Mouse (Mus musculus) hindbrain, embryonic 14.5 days (tissue): ENCODE measurements around the gene Gm13276. TPM values are rescaled to one million over a fixed set of nuclear protein-coding genes. Genes with fewer than 3 reads are reported as not detected.
"Not testable (repeated sequence)": the region's sequence is repeated elsewhere in the genome, so short reads cannot be mapped to it uniquely, and the experiment has no call there.

Experiments
- ATAC-seq: fragments of 200-750 bp; cut with Nextera tagmentation; 2 replicates; pipeline ENCODE4 v1.8.0; 2017; ENCODE audit warnings: moderate number of reproducible peaks, mild to moderate bottlenecking, moderate TSS enrichment, moderate library complexity; ENCODE audit not compliant: low FRiP score
- DNase-seq: peaks from one replicate; pipeline ENCODE4 v3.0.0-alpha.2; 2015; ENCODE audit warnings: low spot score
- H3K27ac ChIP-seq: fragments of 300-500 bp; sonication (generic); 2 replicates; pipeline ENCODE4 v1.5.1; 2014; ENCODE audit warnings: mild to moderate bottlenecking, moderate library complexity
- H3K27me3 ChIP-seq: fragments of 300-500 bp; sonication (generic); 2 replicates; pipeline ENCODE4 v1.6.1; 2014; ENCODE audit warnings: mild to moderate bottlenecking, low read length, mixed read lengths; ENCODE audit not compliant: control insufficient read depth, insufficient read depth
- H3K36me3 ChIP-seq: fragments of 300-500 bp; sonication (generic); replicated peaks from 2 replicates; pipeline ENCODE4 v1.6.1; 2014; ENCODE audit not compliant: control insufficient read depth, insufficient read depth
- H3K4me1 ChIP-seq: fragments of 300-500 bp; sonication (generic); replicated peaks from 2 replicates; pipeline ENCODE4 v1.6.1; 2014; ENCODE audit warnings: antibody characterized with exemption, low read length, mixed read lengths; ENCODE audit not compliant: control insufficient read depth, insufficient read depth
- H3K4me2 ChIP-seq: fragments of 300-500 bp; sonication (generic); replicated peaks from 2 replicates; pipeline ENCODE4 v1.6.1; 2014; ENCODE audit warnings: mild to moderate bottlenecking, moderate library complexity
- H3K4me3 ChIP-seq: fragments of 300-500 bp; sonication (generic); replicated peaks from 2 replicates; pipeline ENCODE4 v1.5.1; 2014; ENCODE audit warnings: mild to moderate bottlenecking, low read length
- H3K9ac ChIP-seq: fragments of 300-500 bp; sonication (generic); 2 replicates; pipeline ENCODE4 v1.6.1; 2014
- H3K9me3 ChIP-seq: fragments of 300-500 bp; sonication (generic); 2 replicates; pipeline ENCODE4 v1.6.1; 2016; ENCODE audit warnings: low read length; ENCODE audit not compliant: control insufficient read depth
- WGBS: fragments of 180-500 bp; shearing (Covaris S2); extraction: QIAGEN DNeasy Blood & Tissue Kit; methylation state at CpG from one replicate; pipeline ENCODE4 v1.1.7; 2014; 5-methylcytosine and 5-hydroxymethylcytosine counted together
- polyA plus RNA-seq: library from polyadenylated mRNA; unstranded; fragments of >200 nt; fragmentation: Nextera tagmentation; extraction: Ambion mirVana; gene quantifications from 2 replicates; pipeline ENCODE4 v1.2.1, GENCODE M21; 2014

The Gm13276 gene
- polyA plus RNA-seq, 1 experiment from 2014 or later = not detected

DNA sequence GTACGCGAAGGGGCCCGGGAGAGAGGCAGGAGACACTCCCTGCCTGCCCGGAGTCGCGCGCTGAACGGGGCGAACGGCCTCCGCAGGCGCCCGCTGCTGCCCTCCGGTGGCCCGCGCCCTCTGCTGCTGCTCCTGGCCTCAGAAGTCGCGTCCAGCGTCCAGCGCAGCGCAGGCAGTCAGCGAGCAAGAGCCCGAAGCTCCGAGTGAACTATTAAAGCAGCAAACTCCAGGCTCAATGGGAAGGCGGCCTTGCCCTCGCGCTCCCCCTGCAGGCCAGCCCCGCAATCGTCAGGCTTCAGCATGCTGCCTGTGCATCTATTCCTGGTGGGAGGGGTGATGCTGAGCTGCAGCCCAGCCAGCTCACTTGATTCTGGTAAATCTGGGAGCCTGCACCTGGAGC, 6.0 kb upstream of the Gm13276 start, which contains the start of gene Gm13272:
Gene Gm13272, plus strand, starts transcription at position 301 of the 400 bp plus-strand sequence.
- H3K4me1 ChIP-seq = not testable (repeated sequence)

DNA sequence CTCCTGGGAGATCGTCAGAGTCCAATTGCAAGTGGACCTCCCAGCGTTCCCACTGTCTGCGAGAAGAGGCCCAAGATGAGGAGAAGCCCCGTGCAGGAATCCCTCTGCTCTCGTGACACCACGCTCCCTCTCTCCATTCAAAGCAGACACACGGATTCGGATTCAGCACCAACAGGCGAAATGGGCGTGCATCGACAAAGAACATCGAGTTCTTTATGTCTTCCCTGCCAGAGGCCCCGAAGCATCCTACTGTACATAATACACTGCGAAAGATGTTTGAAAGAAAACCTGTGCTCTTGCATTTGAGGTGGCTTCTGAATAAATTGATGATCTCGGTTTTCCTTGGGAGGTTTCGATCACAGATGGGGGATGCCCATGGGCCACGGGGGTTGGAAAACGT, 5.2 kb upstream of the Gm13276 start:
- not testable (repeated sequence) for DNase-seq, H3K9me3 ChIP-seq, H3K27me3 ChIP-seq, H3K4me2 ChIP-seq, H3K36me3 ChIP-seq, H3K4me3 ChIP-seq, H3K4me1 ChIP-seq, ATAC-seq, H3K27ac ChIP-seq, H3K9ac ChIP-seq
- WGBS = 45% methylated on average over 12 of the region's 18 CpGs

More for the DNA sequence above, 6.0 kb upstream of the Gm13276 start, which contains the start of gene Gm13272:
- no CpG with 5 or more reads among the region's 29 CpGs for WGBS
- H3K27me3 ChIP-seq, H3K4me2 ChIP-seq, DNase-seq, H3K36me3 ChIP-seq, H3K9ac ChIP-seq, ATAC-seq, H3K4me3 ChIP-seq, H3K9me3 ChIP-seq, H3K27ac ChIP-seq: not testable (repeated sequence)

DNA sequence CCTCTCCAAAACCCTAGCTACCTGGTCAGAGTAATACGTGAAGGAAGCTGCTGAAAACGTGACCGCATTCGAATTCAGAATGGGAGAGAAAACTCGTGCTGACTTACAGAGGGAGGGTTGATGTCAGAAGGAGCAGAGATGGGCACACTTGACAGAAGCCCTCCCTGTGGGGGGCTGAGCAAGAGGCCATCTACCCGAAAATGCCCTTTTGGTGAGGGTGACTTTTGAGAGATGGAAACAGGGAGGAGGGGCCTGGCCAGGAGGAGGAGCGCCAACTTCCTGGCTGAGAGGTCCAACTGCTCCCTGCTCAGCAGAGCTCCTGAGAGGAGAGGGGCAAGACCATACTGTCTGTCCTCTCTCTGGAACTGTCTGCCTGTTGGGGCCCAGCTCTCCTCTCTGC, 3.7 kb upstream of the Gm13276 start, which contains the start of gene Ifnz:
Gene Ifnz, plus strand, starts transcription at position 301 of the 400 bp plus-strand sequence.
- not testable (repeated sequence) for H3K36me3 ChIP-seq, H3K9ac ChIP-seq, DNase-seq, H3K9me3 ChIP-seq, H3K4me3 ChIP-seq, H3K27me3 ChIP-seq, H3K27ac ChIP-seq, H3K4me1 ChIP-seq, ATAC-seq
- 20% methylated on average over 4 of the region's 7 CpGs for WGBS
- peak within 1 kb of the TSS; percentile 40 for H3K4me2 ChIP-seq

DNA sequence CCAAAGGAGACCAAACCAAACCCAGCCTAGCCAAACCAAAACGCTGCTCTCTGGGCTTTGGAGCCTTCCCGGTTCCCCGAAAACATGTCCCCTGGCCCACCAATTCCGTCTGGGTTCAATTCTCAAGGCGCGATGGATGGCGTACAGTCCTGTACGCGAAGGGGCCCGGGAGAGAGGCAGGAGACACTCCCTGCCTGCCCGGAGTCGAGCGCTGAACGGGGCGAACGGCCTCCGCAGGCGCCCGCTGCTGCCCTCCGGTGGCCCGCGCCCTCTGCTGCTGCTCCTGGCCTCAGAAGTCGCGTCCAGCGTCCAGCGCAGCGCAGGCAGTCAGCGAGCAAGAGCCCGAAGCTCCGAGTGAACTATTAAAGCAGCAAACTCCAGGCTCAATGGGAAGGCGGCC, 3.2 kb upstream of the Gm13276 start:
- not testable (repeated sequence) for H3K9me3 ChIP-seq, H3K27me3 ChIP-seq, H3K9ac ChIP-seq, ATAC-seq, H3K27ac ChIP-seq, H3K4me1 ChIP-seq, H3K4me3 ChIP-seq, H3K36me3 ChIP-seq, DNase-seq
- WGBS = no CpG with 5 or more reads among the region's 31 CpGs
- H3K4me2 ChIP-seq = peak overlapping the region; percentile 40

DNA sequence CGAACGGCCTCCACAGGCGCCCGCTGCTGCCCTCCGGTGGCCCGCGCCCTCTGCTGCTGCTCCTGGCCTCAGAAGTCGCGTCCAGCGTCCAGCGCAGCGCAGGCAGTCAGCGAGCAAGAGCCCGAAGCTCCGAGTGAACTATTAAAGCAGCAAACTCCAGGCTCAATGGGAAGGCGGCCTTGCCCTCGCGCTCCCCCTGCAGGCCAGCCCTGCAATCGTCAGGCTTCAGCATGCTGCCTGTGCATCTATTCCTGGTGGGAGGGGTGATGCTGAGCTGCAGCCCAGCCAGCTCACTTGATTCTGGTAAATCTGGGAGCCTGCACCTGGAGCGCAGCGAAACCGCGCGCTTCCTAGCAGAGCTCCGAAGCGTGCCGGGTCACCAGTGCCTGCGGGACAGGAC, 2.9 kb downstream of the Gm13276 start, which contains the start of gene Gm13277:
Gene Gm13277, plus strand, starts transcription at position 231 of the 400 bp plus-strand sequence.
- ATAC-seq, H3K4me3 ChIP-seq, H3K9me3 ChIP-seq, H3K4me1 ChIP-seq, DNase-seq, H3K36me3 ChIP-seq, H3K9ac ChIP-seq, H3K4me2 ChIP-seq, H3K27me3 ChIP-seq, H3K27ac ChIP-seq: not testable (repeated sequence)
- WGBS = 0% methylated on average over 4 of the region's 28 CpGs

DNA sequence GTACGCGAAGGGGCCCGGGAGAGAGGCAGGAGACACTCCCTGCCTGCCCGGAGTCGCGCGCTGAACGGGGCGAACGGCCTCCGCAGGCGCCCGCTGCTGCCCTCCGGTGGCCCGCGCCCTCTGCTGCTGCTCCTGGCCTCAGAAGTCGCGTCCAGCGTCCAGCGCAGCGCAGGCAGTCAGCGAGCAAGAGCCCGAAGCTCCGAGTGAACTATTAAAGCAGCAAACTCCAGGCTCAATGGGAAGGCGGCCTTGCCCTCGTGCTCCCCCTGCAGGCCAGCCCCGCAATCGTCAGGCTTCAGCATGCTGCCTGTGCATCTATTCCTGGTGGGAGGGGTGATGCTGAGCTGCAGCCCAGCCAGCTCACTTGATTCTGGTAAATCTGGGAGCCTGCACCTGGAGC, 5.7 kb downstream of the Gm13276 start, which contains the start of gene Gm13278:
Gene Gm13278, plus strand, starts transcription at position 301 of the 400 bp plus-strand sequence.
- not testable (repeated sequence) for H3K4me1 ChIP-seq, H3K4me3 ChIP-seq, H3K9ac ChIP-seq, H3K36me3 ChIP-seq, H3K4me2 ChIP-seq, H3K9me3 ChIP-seq, DNase-seq, H3K27me3 ChIP-seq, H3K27ac ChIP-seq, ATAC-seq
- no CpG with 5 or more reads among the region's 28 CpGs for WGBS

DNA sequence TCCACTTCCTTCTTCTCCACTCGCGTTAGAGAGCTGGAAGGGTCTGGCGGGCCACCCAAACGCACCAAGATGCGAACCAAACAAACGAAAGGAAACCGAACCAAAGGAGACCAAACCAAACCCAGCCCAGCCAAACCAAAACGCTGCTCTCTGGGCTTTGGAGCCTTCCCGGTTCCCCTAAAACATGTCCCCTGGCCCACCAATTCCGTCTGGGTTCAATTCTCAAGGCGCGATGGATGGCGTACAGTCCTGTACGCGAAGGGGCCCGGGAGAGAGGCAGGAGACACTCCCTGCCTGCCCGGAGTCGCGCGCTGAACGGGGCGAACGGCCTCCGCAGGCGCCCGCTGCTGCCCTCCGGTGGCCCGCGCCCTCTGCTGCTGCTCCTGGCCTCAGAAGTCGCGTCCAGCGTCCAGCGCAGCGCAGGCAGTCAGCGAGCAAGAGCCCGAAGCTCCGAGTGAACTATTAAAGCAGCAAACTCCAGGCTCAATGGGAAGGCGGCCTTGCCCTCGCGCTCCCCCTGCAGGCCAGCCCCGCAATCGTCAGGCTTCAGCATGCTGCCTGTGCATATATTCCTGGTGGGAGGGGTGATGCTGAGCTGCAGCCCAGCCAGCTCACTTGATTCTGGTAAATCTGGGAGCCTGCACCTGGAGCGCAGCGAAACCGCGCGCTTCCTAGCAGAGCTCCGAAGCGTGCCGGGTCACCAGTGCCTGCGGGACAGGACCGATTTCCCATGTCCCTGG, 8.6 kb downstream of the Gm13276 start, which contains the start of gene Gm13275:
Gene Gm13275, plus strand, starts transcription at position 552 of the 740 bp plus-strand sequence.
- not testable (repeated sequence) for DNase-seq, H3K9me3 ChIP-seq, H3K4me3 ChIP-seq, H3K4me2 ChIP-seq, H3K4me1 ChIP-seq, H3K36me3 ChIP-seq, H3K9ac ChIP-seq, H3K27ac ChIP-seq, H3K27me3 ChIP-seq, ATAC-seq
- 1% methylated on average over 11 of the region's 52 CpGs for WGBS

DNA sequence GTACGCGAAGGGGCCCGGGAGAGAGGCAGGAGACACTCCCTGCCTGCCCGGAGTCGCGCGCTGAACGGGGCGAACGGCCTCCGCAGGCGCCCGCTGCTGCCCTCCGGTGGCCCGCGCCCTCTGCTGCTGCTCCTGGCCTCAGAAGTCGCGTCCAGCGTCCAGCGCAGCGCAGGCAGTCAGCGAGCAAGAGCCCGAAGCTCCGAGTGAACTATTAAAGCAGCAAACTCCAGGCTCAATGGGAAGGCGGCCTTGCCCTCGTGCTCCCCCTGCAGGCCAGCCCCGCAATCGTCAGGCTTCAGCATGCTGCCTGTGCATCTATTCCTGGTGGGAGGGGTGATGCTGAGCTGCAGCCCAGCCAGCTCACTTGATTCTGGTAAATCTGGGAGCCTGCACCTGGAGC, 11.6 kb downstream of the Gm13276 start, which contains the start of gene Gm13279:
Gene Gm13279, plus strand, starts transcription at position 301 of the 400 bp plus-strand sequence.
- not testable (repeated sequence) for H3K4me1 ChIP-seq, ATAC-seq, H3K27ac ChIP-seq, DNase-seq, H3K9ac ChIP-seq, H3K9me3 ChIP-seq, H3K4me3 ChIP-seq, H3K36me3 ChIP-seq, H3K27me3 ChIP-seq, H3K4me2 ChIP-seq
- no CpG with 5 or more reads among the region's 28 CpGs for WGBS

DNA sequence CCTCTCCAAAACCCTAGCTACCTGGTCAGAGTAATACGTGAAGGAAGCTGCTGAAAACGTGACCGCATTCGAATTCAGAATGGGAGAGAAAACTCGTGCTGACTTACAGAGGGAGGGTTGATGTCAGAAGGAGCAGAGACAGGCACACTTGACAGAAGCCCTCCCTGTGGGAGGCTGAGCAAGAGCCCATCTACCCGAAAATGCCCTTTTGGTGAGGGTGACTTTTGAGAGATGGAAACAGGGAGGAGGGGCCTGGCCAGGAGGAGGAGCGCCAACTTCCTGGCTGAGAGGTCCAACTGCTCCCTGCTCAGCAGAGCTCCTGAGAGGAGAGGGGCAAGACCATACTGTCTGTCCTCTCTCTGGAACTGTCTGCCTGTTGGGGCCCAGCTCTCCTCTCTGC, 13.9 kb downstream of the Gm13276 start, which contains the start of gene Gm13285:
Gene Gm13285, plus strand, starts transcription at position 301 of the 400 bp plus-strand sequence.
- H3K4me1 ChIP-seq, H3K9me3 ChIP-seq, H3K4me3 ChIP-seq, H3K27ac ChIP-seq, H3K9ac ChIP-seq, DNase-seq, H3K36me3 ChIP-seq, H3K4me2 ChIP-seq, H3K27me3 ChIP-seq, ATAC-seq: not testable (repeated sequence)
- 13% methylated on average over 3 of the region's 7 CpGs for WGBS
